Mouse (Mus musculus) left cerebral cortex, adult 9 months (tissue): ENCODE results near the gene Tmtc1.
A peak's percentile ranks its signal among the peaks of the same experiment; 100 is the strongest.

Experiments used
- DNase-seq, 2 experiments: peaks; one replicate each; pipeline ENCODE4 v3.0.0; 2022; ENCODE audit warnings: low spot score in 2 of 2

Tmtc1 gene

DNA sequence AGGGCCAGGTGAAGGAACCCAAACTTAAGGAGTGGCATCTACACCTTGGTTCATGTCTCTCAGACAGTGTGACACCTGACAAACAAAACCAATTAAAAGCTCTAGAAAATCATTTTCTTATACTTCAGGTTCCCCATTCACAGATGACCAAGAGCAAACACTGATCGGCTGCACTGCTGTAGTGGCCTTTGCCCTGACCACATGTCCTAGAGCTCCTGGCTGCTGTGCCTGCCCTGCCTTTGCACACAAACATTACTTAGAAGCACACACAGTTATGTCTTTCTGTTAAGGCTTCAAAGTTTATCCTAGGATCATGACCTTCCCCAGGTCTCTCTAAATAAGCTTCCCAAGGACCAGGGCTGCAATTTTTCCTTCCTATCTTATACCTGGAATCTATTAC is 199.4 kb downstream of the Tmtc1 start:
- no peak for DNase-seq

- DNase-seq: no peak
Observed at GRCm38 (mm10) chr6:148242304-148242703, 201.9 kb downstream of the Tmtc1 start.

- DNase-seq: no peak
Observed at GRCm38 (mm10) chr6:148241685-148242084, 202.5 kb downstream of the Tmtc1 start.

- no peak for DNase-seq
Observed at GRCm38 (mm10) chr6:148239311-148239710, 204.9 kb downstream of the Tmtc1 start.

DNA sequence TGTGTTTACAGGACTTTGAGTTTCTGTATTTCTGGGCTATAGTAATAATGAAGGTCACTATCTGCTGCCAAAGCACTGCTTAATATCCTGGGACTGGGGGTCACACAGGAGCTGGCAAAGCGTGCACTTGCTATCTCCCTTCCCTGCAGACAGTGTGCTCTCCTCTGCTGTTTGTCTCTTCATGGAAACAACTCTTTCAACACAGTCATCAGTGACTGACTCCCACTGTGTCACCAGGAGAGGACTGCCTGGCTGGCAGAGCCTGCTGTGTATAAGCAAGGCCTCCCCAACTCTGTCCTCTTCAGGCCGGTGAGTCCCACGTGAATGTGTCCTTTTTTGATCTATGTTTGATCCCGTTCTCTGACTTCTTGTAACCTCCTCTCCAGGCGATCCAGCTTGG is 206.7 kb downstream of the Tmtc1 start:
- no peak for DNase-seq

DNA sequence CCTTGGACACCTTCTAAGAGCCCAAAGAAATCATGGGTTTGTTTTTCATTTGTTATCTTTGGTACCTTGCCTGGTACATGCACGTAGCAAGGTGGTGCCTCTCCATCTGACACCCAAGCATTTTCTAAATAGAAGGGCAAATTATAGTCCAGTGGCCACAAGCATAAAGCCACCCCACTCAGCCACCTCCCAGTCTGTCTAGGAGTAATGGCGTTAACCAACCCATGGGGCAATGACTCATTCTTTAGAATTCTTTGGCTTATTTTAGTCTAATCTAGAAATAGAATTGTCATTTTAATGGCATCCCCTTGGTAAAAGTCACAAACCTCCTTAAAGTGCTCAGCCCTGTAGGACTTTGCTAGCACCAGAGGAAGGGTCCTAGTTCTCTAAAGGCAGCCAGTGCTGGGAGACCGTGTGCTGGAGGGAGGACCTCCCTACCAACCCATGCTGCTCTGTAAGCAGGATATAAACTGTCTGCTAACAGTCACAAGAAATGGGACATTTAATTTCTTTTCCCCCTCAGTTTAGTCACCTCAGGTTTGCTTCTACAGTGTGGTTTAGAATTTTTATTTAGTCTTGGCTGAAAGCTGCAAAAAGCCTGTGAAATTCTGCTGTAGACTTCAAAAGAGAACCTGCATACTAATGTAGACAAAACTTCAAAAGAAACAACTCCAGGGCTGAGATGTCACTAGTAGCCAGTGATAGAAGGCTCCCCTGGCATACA is 209.9 kb downstream of the Tmtc1 start:
- no peak for DNase-seq

- no peak for DNase-seq
Observed at GRCm38 (mm10) chr6:148227542-148227941, 216.6 kb downstream of the Tmtc1 start.

GRCm38 (mm10) chr6:148222686-148223085 is 221.5 kb downstream of the Tmtc1 start:
- no peak for DNase-seq

- DNase-seq: no peak
Observed at GRCm38 (mm10) chr6:148218235-148219076, 225.7 kb downstream of the Tmtc1 start.

DNA sequence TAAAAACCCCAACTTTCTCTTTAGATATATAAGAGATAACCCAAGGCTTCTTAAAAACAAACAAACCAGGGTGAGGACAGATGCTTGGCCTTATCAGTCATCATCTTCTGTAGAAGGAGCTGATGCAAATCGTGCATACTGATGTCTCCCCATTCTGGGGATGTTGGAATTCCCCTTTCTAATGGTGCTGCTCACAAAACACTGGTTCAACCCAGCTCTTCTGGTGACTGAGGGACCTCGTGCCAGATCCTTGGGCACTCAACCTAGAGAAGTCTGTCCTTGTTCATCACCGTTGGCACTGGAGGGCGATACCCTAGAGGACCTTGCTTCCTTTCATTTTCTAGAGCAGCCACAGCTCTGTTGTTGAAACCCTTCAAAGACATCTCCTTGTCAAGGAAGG is 227.4 kb downstream of the Tmtc1 start:
- DNase-seq: no peak

DNA sequence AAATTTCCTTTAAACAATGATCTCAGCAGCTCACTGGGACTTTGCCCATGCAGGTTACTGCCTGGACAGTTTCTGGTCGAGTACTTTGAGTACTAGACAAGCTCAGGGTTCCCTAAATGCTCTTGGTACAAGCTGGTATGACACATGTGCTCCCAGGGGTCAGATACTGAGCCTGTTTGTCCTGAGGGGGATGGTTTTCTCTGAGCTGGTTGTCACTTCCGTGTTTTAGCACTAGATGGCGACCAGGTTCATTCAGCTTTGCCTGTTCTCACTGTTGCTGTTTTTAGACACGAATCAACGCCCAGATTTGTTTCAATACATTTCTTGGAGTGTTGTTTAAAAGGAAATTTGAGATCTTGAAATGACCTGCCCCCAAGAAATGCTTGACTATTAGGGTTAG is 229.4 kb downstream of the Tmtc1 start:
- DNase-seq: peak in 1 of 2 experiments; percentile 61

DNA sequence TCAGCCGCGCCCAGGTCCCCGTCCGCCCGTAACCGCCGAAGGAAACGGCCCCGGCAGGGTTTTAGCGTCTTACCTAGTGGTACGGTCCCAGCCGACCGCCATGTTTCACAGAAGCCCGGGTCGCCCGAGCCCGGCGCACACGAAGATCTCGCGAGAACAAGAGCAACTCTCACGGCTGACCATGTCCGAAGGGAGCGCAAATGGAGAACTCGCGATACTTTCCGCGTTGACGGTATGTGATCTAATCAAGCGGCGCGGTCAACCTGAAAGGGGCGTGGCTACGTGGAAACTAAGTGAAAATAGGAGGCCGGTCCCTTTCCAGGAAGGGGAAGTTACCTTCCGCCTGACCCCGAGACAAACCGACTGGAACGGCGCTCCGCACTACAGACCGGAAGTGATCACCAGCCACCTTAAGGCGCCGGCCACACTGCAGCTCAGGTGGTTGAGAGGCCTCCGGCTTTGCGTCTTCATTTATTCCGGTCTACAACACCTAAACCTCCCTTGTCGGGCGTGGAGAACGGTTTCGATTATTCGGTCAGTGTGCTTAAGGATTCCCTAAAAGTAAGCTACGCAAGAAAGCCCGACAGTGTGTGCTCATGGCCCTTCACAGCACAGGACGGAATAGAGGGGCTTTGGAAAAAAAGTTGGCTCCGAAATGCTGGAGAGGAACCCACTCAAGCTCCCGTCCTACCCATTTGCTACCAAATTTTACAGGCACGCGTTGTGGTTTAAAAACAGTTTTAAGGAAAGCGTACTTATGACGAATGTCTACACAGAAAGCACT is 232.1 kb downstream of the Tmtc1 start, which contains the start of gene Ergic2:
Gene Ergic2 (minus strand): TSS at position 478 of the 784 bp plus-strand sequence.
- DNase-seq: peak; percentile 97 to 99

- no peak for DNase-seq
Observed at GRCm38 (mm10) chr6:148211391-148211876, 232.8 kb downstream of the Tmtc1 start.

DNA sequence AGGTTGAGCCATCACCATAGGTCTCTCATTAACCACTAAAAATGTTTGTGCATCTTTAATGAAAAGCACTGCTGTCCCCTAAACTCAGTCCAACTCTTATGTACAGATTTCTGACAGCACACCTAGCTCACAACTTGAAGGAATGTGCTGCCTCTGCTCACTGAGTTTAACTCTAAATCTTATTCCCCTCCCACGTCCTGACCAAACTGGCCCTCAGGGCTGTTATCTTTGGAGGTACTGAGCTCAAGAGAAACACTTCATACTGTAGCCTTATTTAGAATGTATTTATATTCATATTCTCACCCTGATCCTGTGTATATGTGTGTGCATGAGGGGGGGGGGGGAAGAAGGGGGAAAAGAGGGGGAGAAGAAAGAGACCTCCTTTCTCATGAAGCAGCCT is 236.7 kb downstream of the Tmtc1 start:
- no peak for DNase-seq

DNA sequence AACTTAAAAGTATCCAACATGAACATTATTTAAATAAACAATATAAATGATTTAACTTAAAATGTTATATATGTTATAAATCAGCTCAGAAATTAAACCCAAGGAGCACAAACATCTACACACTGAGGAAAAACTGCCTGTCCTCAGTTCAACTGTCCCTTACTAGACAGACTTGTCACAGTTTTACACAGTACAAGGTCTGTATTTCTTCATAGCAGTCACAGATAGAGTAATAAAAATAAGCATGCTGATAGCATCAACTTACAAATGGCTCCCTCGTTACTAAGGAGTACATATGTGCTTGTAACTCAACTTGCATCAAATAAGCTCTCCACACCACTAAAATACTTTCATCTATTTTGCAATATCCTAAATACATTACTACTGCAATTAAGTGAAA is 239.1 kb downstream of the Tmtc1 start:
- DNase-seq: no peak

GRCm38 (mm10) chr6:148199729-148200128 is 244.5 kb downstream of the Tmtc1 start:
- no peak for DNase-seq

- no peak for DNase-seq
Observed at GRCm38 (mm10) chr6:148199177-148199576, 245.0 kb downstream of the Tmtc1 start.

GRCm38 (mm10) chr6:148193972-148194701 is 250.1 kb downstream of the Tmtc1 start:
- DNase-seq: no peak

- no peak for DNase-seq
Observed at GRCm38 (mm10) chr6:148185694-148186093, 258.5 kb downstream of the Tmtc1 start.
